Mouse (Mus musculus) hindlimb bud, embryonic 11.5 days (tissue): ENCODE data around the gene BC029722.
"Not testable (repeated sequence)": the region's sequence is repeated elsewhere in the genome, so short reads cannot be mapped to it uniquely, and the experiment has no call there.

Source experiments
- DNase-seq: peaks from one replicate; pipeline ENCODE4 v3.0.0-alpha.2; 2012; ENCODE audit warnings: low read depth, low spot score; ENCODE audit errors: extremely low spot score

Gene BC029722

DNA sequence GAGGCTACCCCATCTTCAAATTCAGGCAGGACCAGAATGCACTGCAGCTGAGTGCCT lies at the start of gene BC029722:
Gene BC029722 (minus strand): TSS at position 35 of the 57 bp plus-strand sequence.
- no peak for DNase-seq

GRCm38 (mm10) chr2:155868320-155868719 lies 49.1 kb upstream of the BC029722 start:
- DNase-seq, result no peak

- DNase-seq, result peak; percentile 35
Observed at GRCm38 (mm10) chr2:155863301-155863867, 44.2 kb upstream of the BC029722 start.

- peak; percentile 69 for DNase-seq
Observed at GRCm38 (mm10) chr2:155862573-155863300, 43.5 kb upstream of the BC029722 start.

DNA sequence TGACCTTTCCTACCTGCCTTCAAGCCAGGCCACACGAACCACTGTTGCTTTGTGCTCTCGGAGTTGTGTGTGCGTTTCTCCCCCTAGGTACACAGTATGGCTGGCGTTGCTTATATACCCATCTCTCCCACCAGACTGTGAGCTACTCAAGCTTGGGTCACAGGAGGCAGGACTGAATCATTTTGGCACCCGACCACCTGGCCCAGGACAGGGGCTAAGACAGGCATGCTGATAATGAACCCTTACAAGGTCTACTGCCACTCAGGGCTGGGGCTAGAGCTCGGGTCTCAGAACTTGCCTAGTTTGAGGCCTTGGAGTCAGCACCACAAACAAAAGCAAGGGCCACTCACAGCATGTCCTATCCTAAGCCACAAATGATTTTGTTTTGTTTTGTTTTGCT lies 42.4 kb upstream of the BC029722 start:
- DNase-seq, result no peak

- DNase-seq, result no peak
Observed at GRCm38 (mm10) chr2:155860102-155860501, 40.9 kb upstream of the BC029722 start.

GRCm38 (mm10) chr2:155852536-155852935 lies 33.3 kb upstream of the BC029722 start:
- DNase-seq, result no peak

- DNase-seq, result no peak
Observed at GRCm38 (mm10) chr2:155850120-155850519, 30.9 kb upstream of the BC029722 start.

- no peak for DNase-seq
Observed at GRCm38 (mm10) chr2:155849464-155849863, 30.2 kb upstream of the BC029722 start.

DNA sequence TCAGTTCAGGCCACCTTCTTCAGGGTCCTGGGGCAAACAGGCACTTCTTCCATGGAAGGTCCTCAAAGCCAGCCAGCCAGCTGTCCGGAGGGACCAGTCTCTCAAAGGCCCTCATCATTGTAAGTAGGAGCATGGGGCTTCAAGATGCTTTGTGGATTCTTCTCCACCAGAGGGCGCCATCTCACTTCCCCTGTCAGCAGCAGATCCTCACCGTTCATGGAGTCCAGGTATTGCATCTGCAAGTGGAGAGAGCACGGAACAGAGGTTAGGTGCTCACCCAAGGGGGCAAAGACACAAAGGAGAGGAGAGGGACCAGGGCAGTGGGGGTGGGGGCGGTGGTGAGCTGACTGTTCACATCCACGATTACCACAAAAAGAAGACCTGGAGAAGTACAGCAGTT lies 29.1 kb upstream of the BC029722 start:
- peak; percentile 76 for DNase-seq

GRCm38 (mm10) chr2:155846930-155847329 lies 27.7 kb upstream of the BC029722 start:
- no peak for DNase-seq

DNA sequence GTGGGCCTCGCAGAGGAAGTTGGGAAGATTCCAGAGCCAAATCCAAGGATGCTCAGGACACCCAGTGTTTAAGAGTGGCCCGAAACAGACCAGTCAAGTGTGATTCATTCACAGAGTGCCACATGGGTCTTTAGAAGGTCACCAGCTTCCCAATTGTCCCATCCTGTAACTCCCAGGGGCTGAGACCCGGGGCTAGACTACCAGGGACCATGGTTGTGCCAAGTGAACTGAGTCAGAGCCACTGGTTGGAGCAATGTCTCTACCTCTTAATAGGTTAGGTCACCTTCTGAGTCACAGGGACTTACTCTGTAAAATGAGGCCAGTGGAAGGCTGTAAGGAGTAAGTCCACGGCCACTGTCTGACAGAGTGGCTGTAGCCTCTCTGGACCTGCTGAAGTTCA lies 19.7 kb upstream of the BC029722 start:
- DNase-seq, result no peak

GRCm38 (mm10) chr2:155837961-155838360 lies 18.7 kb upstream of the BC029722 start:
- DNase-seq, result no peak

DNA sequence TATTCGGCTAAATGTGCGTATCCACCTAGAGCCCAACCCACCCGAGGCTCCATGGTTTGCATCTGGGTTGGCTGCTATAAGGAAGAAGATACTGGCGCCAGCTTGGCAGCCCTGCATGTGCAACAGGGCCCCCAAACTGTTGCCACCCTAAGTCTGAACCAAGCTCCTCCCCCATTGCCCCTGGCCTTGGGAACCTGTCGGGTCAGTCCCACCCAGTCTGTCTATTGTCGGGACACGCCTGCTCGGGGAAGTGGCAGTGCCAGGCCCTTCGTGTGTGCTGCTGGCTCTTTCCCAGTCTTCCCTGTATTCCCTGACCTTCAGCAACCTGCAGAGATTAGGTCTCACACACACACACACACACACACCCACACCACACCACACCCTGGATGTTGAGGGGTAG lies 15.5 kb upstream of the BC029722 start, which contains the start of gene Fam83c:
Gene Fam83c (minus strand): TSS at position 123 of the 400 bp plus-strand sequence.
- no peak for DNase-seq

DNA sequence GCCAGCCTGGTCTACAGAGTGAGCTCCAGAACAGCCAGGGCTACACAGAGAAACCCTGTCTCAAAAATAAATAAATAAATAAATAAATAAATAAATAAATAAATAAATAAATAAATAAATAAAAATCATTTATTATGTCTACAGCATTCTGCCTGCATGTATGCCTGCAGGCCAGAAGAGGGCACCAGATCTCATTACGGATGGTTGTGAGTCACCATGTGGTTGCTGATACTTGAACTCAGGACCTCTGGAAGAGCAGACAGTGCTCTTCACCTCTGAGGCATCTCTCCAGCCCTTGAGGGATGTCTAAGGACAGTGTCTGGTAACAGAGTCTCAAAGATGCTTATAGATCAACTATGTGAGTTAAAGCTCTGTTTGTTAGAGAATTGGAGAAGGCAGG lies 12.9 kb upstream of the BC029722 start:
- DNase-seq, result not testable (repeated sequence)

GRCm38 (mm10) chr2:155831302-155831701 lies 12.1 kb upstream of the BC029722 start:
- DNase-seq, result no peak

- no peak for DNase-seq
Observed at GRCm38 (mm10) chr2:155830841-155831240, 11.6 kb upstream of the BC029722 start.

DNA sequence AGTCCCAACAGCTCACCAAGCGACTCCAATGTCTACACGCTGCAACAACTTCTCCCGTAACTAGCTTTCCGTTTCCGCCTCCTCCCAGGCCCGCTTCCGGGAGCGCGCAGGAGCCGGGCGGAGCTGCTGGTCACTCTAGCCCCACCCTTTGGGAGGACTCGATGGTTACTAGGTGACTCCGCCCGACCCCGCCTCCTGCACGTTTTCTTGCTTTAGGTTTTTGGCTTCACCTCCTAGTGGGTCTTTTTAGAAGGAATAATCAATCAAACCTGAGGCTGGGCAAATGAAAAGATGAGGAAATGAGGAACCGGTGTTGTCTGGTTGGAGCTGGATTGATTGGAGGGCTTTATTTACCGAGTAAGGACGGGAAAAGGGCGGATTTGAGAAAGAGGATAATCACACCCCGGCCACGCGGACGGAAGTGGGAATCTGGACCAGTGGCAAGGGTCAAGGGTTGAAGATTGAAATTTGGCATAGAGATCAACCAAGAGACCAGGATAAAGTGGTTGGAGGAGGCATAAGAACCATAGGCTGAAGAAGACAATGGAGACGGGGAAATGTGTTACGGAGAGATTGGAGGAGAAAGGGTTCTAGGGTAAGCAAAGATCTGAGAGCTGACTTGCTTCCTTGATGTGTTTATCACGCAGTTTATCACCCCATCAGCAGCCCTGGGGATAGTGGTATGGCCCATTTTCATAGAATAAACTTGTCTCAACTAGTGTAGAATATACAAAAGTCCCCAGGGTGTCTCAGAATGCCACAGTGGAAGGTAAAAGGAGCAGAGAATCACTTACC lies 7.6 kb upstream of the BC029722 start, which contains the start of gene Eif6:
Gene Eif6 (minus strand): TSS at position 296 of the 795 bp plus-strand sequence.
- peak; percentile 50 for DNase-seq

DNA sequence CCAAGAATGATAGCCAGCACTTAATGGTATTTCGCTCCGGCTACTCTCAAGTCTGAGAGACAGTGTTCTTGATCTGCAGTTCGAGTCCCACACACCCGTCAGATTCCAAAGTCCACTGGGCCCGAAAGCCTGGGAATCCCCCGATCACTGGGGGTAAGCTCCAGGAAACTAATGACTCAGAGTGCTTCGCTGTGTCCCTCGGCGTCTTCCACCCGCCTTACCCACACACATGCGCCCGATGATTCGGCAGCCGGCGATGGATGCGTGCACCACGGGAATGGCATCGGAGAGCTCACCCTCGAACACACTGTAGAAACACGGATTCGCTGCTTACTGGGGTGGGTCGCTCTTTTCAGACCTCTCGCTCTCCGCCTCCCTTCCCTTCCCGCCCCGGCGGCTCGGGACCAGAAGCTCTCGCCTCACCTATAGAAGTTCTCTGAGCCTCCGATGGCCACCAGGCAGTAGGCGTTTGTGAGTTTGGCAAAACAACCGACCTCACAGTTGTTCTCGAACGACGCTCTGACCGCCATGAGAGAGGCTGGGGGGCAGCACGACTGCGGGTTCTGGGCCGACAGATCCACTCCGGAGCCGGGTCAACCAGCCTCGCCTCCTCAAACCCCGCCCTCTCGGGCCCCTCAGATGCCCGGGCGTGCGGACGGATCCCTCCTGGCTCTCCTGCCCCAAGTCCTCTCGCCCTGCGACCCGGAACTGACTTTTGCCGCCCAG lies 6.8 kb upstream of the BC029722 start:
- no peak for DNase-seq

DNA sequence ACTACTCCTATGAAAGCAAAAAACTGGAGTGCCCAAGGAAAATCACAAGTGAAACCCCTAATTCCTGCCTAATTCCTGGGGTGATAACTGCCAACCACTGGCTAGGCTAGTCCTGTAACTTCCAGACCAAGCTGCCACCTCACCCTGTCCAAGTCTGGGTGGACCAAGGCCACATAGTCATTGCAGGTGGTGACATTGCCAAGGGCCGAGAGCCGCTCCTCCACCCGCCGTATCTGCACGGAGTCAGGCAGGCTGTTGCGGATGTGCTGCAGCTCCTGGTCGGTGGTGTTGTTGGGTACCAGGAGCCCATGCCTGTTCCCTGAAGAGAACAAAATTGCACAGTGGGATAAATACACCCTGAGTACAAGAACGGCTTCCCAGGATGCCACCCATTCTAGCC lies 4.5 kb upstream of the BC029722 start:
- no peak for DNase-seq

DNA sequence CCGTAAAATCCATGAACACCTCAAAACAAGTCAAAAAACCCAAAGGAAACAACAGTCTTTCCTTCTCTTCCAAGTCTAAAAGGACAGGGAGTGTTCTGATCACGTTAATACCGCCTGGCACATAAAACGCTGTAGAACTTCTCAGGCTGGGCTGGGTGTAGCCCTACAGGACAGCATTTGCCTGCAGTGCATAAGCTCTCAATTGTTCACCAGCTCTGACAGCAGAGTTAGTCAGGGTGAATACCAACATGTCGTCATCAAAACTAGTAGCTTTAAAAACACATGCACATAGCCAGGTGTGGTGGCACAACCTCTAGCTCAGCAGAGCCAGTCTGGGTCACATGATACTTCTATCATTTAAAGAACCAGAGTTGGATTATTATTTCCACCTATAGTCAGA lies 1.6 kb upstream of the BC029722 start:
- DNase-seq, result no peak
